Mouse (Mus musculus): Measurements from ENCODE around the gene 9430097D07Rik. TPM values are rescaled to one million over a fixed set of nuclear protein-coding genes. Genes with fewer than 3 reads are reported as not detected.

The 9430097D07Rik gene
- total RNA-seq, 2 experiments from 2014 or later: 0.80 to 0.94 TPM

- DNase-seq (ENCODE audit: low spot score in 2 of 2): no peak
- intact Hi-C loops (cut with DNase I): no loop called here
Observed at GRCm38 (mm10) chr2:32572196-32572595, 3.3 kb downstream of the 9430097D07Rik start.

DNA sequence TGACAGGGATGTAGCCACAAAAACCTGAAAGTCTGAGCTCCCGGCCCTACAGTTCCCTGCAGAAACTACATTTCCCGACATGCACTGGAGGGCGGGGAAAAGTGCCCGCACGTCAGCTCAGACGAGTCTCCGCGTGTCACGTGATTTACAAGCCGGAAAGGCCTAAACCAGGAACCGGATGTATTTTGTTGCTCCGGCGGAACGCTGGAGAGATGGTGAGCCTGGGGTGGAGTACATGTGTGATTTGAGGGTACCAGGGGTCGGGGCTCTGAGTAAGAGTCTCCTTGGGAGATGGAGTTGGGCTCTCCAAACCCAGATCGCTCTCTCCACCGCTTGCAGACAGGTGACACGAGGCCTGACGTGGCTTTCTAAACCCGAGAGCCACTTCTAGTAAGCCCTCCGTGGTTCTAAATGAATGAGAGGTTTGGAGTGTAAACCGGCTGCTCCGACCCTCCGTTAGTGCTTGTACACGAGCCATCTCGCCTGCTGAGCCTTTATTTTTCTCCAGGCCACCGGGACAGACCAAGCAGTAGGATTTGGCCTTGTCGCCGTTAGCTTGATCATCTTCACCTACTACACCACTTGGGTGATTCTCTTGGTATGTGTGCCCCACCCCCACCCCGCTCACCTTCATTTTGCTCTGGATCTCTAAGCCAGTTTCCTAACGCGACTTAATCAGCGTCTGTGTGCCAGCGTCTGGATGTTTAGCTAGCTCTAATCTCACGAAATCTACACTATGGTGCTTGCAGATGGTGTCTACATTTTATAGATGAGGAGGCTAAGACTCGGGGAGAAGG is 4.6 kb downstream of the 9430097D07Rik start, which contains the start of gene Dpm2:
Gene Dpm2 (plus strand): TSS at position 161 of the 797 bp plus-strand sequence.
- intact Hi-C loops (cut with DNase I): loop anchor here (1.0 kb wide), 1 partner anchor 36 kb away; the partner anchor contains the start of gene Fam102a
- DNase-seq (ENCODE audit: low spot score in 2 of 2): peak; percentile 92 to 96

DNA sequence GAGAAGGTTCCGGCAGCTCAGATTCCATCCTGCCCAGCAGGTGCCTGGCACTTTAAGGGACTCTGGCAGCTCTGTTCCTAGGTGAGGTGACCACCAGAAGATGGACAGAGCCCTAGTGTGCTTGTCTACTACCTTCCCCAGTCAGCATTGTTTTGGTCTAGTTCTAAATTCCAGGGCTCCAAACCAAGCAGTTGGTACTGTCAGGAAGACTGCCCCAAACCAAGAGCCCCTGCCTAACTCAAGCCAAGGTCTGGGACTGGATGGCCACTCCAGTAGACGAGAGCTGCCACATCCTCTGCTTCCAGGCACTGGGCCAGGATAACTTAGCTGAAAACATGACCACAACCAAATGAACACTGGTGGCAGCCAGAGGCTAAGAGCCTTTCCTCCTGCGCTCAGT is 6.5 kb downstream of the 9430097D07Rik start:
- intact Hi-C loops (cut with DNase I): no loop called here

DNA sequence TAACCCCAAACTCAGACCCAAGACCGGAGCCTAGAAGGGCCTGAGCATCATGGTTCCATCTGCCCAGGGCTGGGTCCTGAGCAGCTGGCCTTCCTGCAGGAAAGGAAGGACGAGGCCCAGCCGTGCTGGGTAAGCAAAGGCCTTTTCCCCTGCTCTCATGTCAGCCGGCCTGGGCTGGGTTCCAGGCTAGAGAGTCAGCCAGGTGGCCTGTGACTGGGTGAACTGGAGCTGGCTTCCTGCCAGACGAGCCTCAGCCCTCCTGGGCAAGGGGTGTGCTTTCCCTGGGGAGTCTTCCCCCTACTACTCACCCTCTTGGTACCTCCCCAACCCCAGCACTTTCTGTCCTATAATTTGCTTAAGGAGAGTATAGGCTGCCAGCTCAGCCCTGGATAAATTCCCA is 7.3 kb downstream of the 9430097D07Rik start:
- DNase-seq (ENCODE audit: low spot score in 2 of 2): no peak
- intact Hi-C loops (cut with DNase I): no loop called here

More for the DNA sequence above, 6.5 kb downstream of the 9430097D07Rik start:
- no peak for DNase-seq (ENCODE audit: low spot score in 2 of 2)

GRCm38 (mm10) chr2:32566536-32567063 is 8.9 kb downstream of the 9430097D07Rik start:
- intact Hi-C loops (cut with DNase I): loop anchor here (1.0 to 2.0 kb wide), 3 partner anchors 30 to 162 kb away; no protein-coding TSS in a partner anchor
- DNase-seq (ENCODE audit: low spot score in 2 of 2): peak; percentile 62 to 78

DNA sequence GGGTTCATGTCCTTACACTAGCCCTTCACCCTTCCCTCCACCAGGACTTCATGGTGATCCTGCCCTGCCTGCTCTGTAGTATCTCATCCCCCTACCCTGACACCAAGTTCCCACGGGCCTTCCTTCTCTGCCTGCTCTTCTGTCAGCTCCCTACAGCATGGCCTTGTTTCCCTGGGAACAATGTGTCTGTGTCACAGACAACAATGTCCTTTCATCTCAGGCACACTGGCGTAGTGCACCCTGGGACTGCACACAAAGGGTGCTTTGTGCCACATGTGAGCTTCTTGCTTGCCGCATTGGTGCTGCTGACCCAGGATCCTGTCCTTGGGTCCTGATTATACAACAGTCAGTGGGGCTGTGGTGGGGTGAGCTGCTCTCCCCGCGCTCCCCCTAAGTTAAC is 15.9 kb downstream of the 9430097D07Rik start:
- intact Hi-C loops (cut with DNase I): no loop called here
- DNase-seq (ENCODE audit: low spot score in 2 of 2): peak; percentile 32 to 72

- intact Hi-C loops (cut with DNase I): no loop called here
- no peak for DNase-seq (ENCODE audit: low spot score in 2 of 2)
Observed at GRCm38 (mm10) chr2:32556019-32556418, 19.5 kb downstream of the 9430097D07Rik start.

GRCm38 (mm10) chr2:32555484-32555883 is 20.0 kb downstream of the 9430097D07Rik start:
- intact Hi-C loops (cut with DNase I): no loop called here
- DNase-seq (ENCODE audit: low spot score in 2 of 2): no peak

- no peak for DNase-seq (ENCODE audit: low spot score in 2 of 2)
- intact Hi-C loops (cut with DNase I): no loop called here
Observed at GRCm38 (mm10) chr2:32553592-32554148, 21.8 kb downstream of the 9430097D07Rik start.

- intact Hi-C loops (cut with DNase I): no loop called here
- DNase-seq (ENCODE audit: low spot score in 2 of 2): no peak
Observed at GRCm38 (mm10) chr2:32551236-32551635, 24.2 kb downstream of the 9430097D07Rik start.

GRCm38 (mm10) chr2:32549764-32550163 is 25.7 kb downstream of the 9430097D07Rik start:
- intact Hi-C loops (cut with DNase I): no loop called here
- DNase-seq (ENCODE audit: low spot score in 2 of 2): no peak

GRCm38 (mm10) chr2:32549171-32549570 is 26.3 kb downstream of the 9430097D07Rik start:
- DNase-seq (ENCODE audit: low spot score in 2 of 2): no peak
- intact Hi-C loops (cut with DNase I): no loop called here

DNA sequence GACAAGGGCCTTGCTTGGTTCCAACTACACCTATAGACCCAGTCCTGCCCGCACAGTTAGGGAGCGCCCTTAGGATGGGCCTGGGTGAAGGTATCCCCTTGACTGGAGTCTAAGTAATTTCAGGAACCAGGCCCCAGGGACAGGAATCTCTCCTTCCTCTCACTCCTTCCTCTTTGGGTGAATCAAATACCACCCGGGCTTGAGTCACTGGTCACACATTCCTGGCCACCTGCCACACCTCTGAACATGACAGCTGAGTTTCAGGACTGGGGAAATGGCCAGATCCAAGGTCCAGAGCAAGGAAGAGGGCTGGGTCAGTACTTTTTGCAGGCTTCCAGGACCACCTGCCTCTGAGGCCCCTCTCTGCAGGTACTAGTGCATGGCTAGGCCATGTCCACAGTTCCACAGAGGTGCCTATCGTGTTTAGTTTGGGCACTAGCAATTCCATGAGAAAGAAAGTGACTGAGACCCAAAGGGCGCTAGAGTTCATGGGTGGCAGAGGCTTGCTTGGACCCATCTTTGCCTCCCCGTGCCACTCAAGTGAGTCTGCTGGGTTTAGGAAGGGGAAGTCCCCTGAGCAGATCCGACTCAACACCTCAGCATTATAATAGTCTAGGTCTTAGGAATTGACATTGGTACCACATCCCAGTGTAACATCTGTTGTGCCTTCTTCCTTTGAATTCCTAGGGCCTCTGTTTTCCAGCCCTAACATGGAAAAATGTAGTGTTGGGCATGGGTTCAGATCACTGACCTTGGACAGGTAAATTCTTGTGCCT is 27.3 kb downstream of the 9430097D07Rik start:
- DNase-seq (ENCODE audit: low spot score in 2 of 2): no peak
- intact Hi-C loops (cut with DNase I): no loop called here

DNA sequence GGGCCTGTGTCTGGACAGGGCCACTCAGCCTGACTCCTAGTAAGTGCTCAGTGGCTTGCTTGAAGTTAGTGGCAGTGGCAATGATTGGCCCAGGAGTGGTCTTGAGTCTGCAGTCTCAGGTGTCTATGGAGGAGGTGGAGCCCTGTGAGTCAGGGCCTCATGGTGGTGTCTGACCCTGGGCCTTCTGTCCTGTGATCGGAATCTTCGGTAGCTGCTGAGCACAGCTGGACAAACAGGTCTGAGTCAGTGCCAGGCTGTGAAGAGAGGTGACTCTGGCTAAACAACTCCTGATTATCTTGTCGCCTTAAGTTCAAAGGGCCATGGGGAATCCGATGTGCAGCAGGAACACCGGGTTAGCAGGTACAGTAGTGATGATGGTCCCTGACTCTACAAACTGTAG is 28.1 kb downstream of the 9430097D07Rik start:
- DNase-seq (ENCODE audit: low spot score in 2 of 2): no peak
- intact Hi-C loops (cut with DNase I): no loop called here

DNA sequence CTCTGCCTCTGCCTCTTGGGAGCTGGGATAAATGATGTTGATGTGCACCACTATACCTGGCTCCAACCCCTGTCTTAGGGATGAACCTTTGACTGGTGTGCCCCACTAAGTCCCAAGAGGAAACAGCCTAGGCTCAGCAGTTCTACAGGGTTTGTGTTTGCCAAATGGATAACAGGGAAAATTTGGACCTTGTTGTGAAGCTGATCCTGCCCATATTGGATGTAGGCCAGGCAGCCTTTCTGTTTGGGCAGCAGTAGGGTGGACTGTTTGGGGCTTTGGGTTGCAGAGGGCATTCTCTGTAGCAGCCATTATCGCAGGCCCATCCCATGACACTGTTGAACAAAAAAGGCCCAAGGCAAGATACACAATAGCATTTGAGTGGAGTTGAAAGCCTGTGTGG is 28.5 kb downstream of the 9430097D07Rik start:
- intact Hi-C loops (cut with DNase I): no loop called here
- no peak for DNase-seq (ENCODE audit: low spot score in 2 of 2)

GRCm38 (mm10) chr2:32543031-32543449 is 32.4 kb downstream of the 9430097D07Rik start:
- intact Hi-C loops (cut with DNase I): no loop called here
- DNase-seq (ENCODE audit: low spot score in 2 of 2): peak in 1 of 2 experiments; percentile 37

- DNase-seq (ENCODE audit: low spot score in 2 of 2): no peak
- intact Hi-C loops (cut with DNase I): no loop called here
Observed at GRCm38 (mm10) chr2:32541986-32542573, 33.4 kb downstream of the 9430097D07Rik start.

DNA sequence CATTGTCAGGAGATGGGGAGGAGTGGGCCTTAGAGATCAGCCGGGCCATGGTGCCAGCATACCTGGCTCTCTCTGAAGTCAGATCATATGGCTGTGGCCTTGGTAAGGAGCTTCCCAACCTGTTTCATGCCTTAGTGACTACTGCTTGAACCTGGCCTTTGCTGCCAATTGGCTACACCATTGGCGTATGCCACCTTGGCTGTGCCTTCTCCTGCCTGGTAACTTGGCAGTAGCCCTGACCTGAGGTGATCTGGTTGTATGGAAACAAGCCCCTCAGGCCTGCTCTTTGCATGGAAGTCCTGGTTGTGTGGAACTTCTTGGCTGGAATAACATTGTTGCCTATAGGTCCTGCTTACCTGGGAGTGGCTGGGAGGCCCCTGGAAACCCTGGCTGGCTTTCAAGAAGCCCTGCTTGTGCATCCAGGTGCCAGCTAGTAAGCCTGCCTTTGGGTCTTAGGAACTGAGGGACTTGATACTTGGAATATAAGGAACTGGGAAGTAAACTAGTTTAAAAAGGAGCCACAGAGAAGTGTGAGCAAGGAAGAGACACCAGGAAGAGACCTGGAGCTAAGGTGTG is 34.1 kb downstream of the 9430097D07Rik start:
- intact Hi-C loops (cut with DNase I): no loop called here
- no peak for DNase-seq (ENCODE audit: low spot score in 2 of 2)

DNA sequence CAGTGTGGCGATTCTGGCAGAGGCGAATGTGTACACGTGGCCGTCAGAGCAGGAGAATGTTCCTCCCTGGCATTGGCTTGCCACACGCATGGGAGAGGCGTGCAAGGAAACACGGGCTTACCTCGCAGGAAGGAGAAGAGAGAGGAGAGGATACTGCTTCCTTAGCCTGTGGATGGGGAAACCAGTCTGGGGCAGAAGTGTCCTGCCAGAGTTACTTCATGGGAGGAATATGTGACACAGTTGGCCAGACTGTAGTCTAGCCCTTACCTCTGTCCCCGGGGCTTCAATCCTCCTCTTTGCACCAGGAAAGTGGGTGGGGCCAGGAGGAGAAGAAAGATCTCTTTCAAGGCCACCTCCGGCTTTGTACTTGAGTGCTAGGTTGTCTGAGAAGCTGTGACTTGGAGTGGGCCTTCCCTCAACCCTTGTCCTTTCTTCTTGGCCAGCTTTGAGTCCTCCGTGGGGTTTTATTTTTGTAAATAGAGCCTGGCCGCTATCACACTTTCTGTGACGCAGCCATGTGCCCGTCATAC is 36.0 kb downstream of the 9430097D07Rik start:
- intact Hi-C loops (cut with DNase I): no loop called here
- DNase-seq (ENCODE audit: low spot score in 2 of 2): no peak
